Mouse (Mus musculus): ENCODE data around the gene Tnrc18. TPM values are rescaled to one million over a fixed set of nuclear protein-coding genes. Genes with fewer than 3 reads are reported as not detected.
A peak's percentile ranks its signal among the peaks of the same experiment; 100 is the strongest.

The Tnrc18 gene
- total and polyA plus RNA-seq, 3 experiments, result 0.71 to 7.7 (median 5.2) TPM

GRCm38 (mm10) chr5:142718037-142718436, 99.4 kb downstream of the Tnrc18 start:
- H3K4me2 ChIP-seq (ENCODE audit: insufficient read depth, low read depth, poor library complexity, severe bottlenecking), result no peak overlapping the region
- TF ChIP-seq JUND (conservative IDR thresholded peaks at IDR 0.05; ENCODE audit: low read depth, low read length) (no peak), ZC3H11A (IDR thresholded peaks at IDR 0.05; ENCODE audit: low read depth, low read length) (peak; percentile 50), UBTF (IDR thresholded peaks at IDR 0.05; ENCODE audit: low read depth, low read length) (no peak), RAD21 (IDR thresholded peaks at IDR 0.05; ENCODE audit: low read depth, low read length) (peak; percentile 87), HCFC1 (IDR thresholded peaks at IDR 0.05; ENCODE audit: low read depth, low read length) (no peak), MEF2A (IDR thresholded peaks at IDR 0.05; ENCODE audit: borderline replicate concordance, low read depth, low read length) (no peak), ZNF384 (IDR thresholded peaks at IDR 0.05; ENCODE audit: low read depth, low read length) (no peak), ZMIZ1 (IDR thresholded peaks at IDR 0.05; ENCODE audit: low read depth, low read length) (no peak), SMC3 (IDR thresholded peaks at IDR 0.05; ENCODE audit: low read depth, low read length) (peak; percentile 87), CTCF (conservative IDR thresholded peaks at IDR 0.05 in 1 of 2, IDR thresholded peaks at IDR 0.05 in 1 of 2; ENCODE audit: low read depth in 2 of 2, low read length in 2 of 2) (peak; percentile 92 to 93)

GRCm38 (mm10) chr5:142716056-142716455, 101.4 kb downstream of the Tnrc18 start:
- Histone ChIP-seq H3K9ac (ENCODE audit: insufficient read depth, low read depth) (no peak overlapping the region), H3K9me3 (replicated peaks; ENCODE audit: low read length) (peaks cover 13% of the 10 kb centered on the region), H3K4me2 (ENCODE audit: insufficient read depth, low read depth, poor library complexity, severe bottlenecking) (no peak overlapping the region), H3K27ac (ENCODE audit: insufficient read depth, low read depth) (no peak overlapping the region), H3K36me3 (replicated peaks in 1 of 2; ENCODE audit: control insufficient read depth in 1 of 2, insufficient read depth in 1 of 2, low read length in 1 of 2) (no peaks in the 10 kb centered on the region), H3K27me3 (replicated peaks) (peaks cover 29% of the 10 kb centered on the region), H3K4me1 (ENCODE audit: control insufficient read depth in 1 of 2, insufficient read depth in 2 of 2) (no peaks in the 10 kb centered on the region), H3K4me3 (replicated peaks in 1 of 3; ENCODE audit: low read depth in 2 of 3, low read length in 2 of 3, poor library complexity in 1 of 3) (no peak overlapping the region), H3K79me2 (replicated peaks; ENCODE audit: control insufficient read depth, extremely low read depth, insufficient read depth, poor library complexity, severe bottlenecking) (no peaks in the 10 kb centered on the region)
- no peak for DNase-seq (ENCODE audit: extremely low read depth)
- TF ChIP-seq ELF1 (IDR thresholded peaks at IDR 0.05; ENCODE audit: low read depth, low read length) (no peak), E2F4 (IDR thresholded peaks at IDR 0.05; ENCODE audit: insufficient replicate concordance, low read depth, low read length) (no peak), UBTF (IDR thresholded peaks at IDR 0.05; ENCODE audit: low read depth, low read length) (no peak)
- in situ Hi-C loops (cut with MboI; ENCODE audit: low pct_ligation_motif_present, low pct_unique_long_range_greater_than_20kb, low sequenced_read_pairs) (loop anchor here (5.0 to 25.0 kb wide), 3 partner anchors 44 to 214 kb away; no protein-coding TSS in a partner anchor), dilution Hi-C loops (cut with MboI; ENCODE audit: extremely low pct_ligation_motif_present, extremely low pct_unique_long_range_greater_than_20kb, low sequenced_read_pairs) (no loop called here)

More at GRCm38 (mm10) chr5:142718037-142718436, 99.4 kb downstream of the Tnrc18 start:
- peak; percentile 62 for DNase-seq (ENCODE audit: extremely low read depth)
- Histone ChIP-seq H3K36me3 (replicated peaks in 1 of 2; ENCODE audit: control insufficient read depth in 1 of 2, insufficient read depth in 1 of 2, low read length in 1 of 2) (no peaks in the 10 kb centered on the region), H3K4me3 (replicated peaks in 1 of 3; ENCODE audit: low read depth in 2 of 3, low read length in 2 of 3, poor library complexity in 1 of 3) (no peak overlapping the region), H3K27ac (ENCODE audit: insufficient read depth, low read depth) (no peak overlapping the region), H3K27me3 (replicated peaks) (peaks cover 43% of the 10 kb centered on the region), H3K79me2 (replicated peaks; ENCODE audit: control insufficient read depth, extremely low read depth, insufficient read depth, poor library complexity, severe bottlenecking) (no peaks in the 10 kb centered on the region), H3K9ac (ENCODE audit: insufficient read depth, low read depth) (no peak overlapping the region), H3K9me3 (replicated peaks; ENCODE audit: low read length) (no peaks in the 10 kb centered on the region), H3K4me1 (ENCODE audit: control insufficient read depth in 1 of 2, insufficient read depth in 2 of 2) (no peaks in the 10 kb centered on the region)
- in situ Hi-C loops (cut with MboI; ENCODE audit: low pct_ligation_motif_present, low pct_unique_long_range_greater_than_20kb, low sequenced_read_pairs), result loop anchor here (5.0 to 25.0 kb wide), 3 partner anchors 46 to 216 kb away; no protein-coding TSS in a partner anchor
- dilution Hi-C loops (cut with MboI; ENCODE audit: extremely low pct_ligation_motif_present, extremely low pct_unique_long_range_greater_than_20kb, low sequenced_read_pairs), result no loop called here

DNA sequence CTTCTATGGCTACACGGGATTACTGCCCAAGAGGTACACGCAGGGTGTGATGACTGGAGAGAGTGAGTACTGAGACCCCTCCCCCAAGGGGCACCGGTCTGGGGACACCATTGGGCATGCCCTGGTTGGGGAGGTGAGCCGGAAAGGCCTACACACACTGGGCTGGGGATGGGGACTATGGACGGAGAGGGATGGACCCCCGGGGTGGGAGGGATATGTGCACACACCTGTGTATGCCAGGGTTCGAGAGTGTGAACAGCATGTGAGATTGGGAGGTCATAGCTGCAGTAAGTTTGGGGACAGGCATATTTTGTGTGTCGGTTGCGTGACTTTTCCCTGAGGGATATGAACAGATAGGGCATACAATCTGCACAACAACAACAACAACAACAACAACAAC, 102.4 kb downstream of the Tnrc18 start:
- in situ Hi-C loops (cut with MboI; ENCODE audit: low pct_ligation_motif_present, low pct_unique_long_range_greater_than_20kb, low sequenced_read_pairs) (loop anchor here (5.0 to 25.0 kb wide), 3 partner anchors 43 to 213 kb away; no protein-coding TSS in a partner anchor), dilution Hi-C loops (cut with MboI; ENCODE audit: extremely low pct_ligation_motif_present, extremely low pct_unique_long_range_greater_than_20kb, low sequenced_read_pairs) (no loop called here)
- Histone ChIP-seq H3K9me3 (replicated peaks; ENCODE audit: low read length) (peaks cover 16% of the 10 kb centered on the region), H3K4me3 (replicated peaks in 1 of 3; ENCODE audit: low read depth in 2 of 3, low read length in 2 of 3, poor library complexity in 1 of 3) (no peak overlapping the region), H3K4me2 (ENCODE audit: insufficient read depth, low read depth, poor library complexity, severe bottlenecking) (no peak overlapping the region), H3K9ac (ENCODE audit: insufficient read depth, low read depth) (no peak overlapping the region), H3K79me2 (replicated peaks; ENCODE audit: control insufficient read depth, extremely low read depth, insufficient read depth, poor library complexity, severe bottlenecking) (no peaks in the 10 kb centered on the region), H3K36me3 (replicated peaks in 1 of 2; ENCODE audit: control insufficient read depth in 1 of 2, insufficient read depth in 1 of 2, low read length in 1 of 2) (no peaks in the 10 kb centered on the region), H3K4me1 (ENCODE audit: control insufficient read depth in 1 of 2, insufficient read depth in 2 of 2) (no peaks in the 10 kb centered on the region), H3K27ac (ENCODE audit: insufficient read depth, low read depth) (no peak overlapping the region), H3K27me3 (replicated peaks) (peaks cover 33% of the 10 kb centered on the region)
- TF ChIP-seq USF2 (conservative IDR thresholded peaks at IDR 0.05; ENCODE audit: low read depth, low read length) (no peak), ZC3H11A (IDR thresholded peaks at IDR 0.05; ENCODE audit: low read depth, low read length) (no peak), MYC (IDR thresholded peaks at IDR 0.05; ENCODE audit: low read depth, low read length) (no peak), KAT2A (IDR thresholded peaks at IDR 0.05; ENCODE audit: insufficient replicate concordance, low read length) (no peak), JUND (conservative IDR thresholded peaks at IDR 0.05; ENCODE audit: low read depth, low read length) (no peak), BHLHE40 (IDR thresholded peaks at IDR 0.05; ENCODE audit: low read depth, low read length) (no peak), ZKSCAN1 (IDR thresholded peaks at IDR 0.05; ENCODE audit: borderline replicate concordance, low read depth, low read length) (no peak), TBP (conservative IDR thresholded peaks at IDR 0.05; ENCODE audit: low read depth, low read length) (no peak), CHD2 (IDR thresholded peaks at IDR 0.05; ENCODE audit: low read length) (no peak), MAX (IDR thresholded peaks at IDR 0.05; ENCODE audit: low read length) (no peak), MAFK (IDR thresholded peaks at IDR 0.05; ENCODE audit: insufficient replicate concordance, low read length) (no peak)
- DNase-seq (ENCODE audit: extremely low read depth), result no peak

Measured in CH12.LX (cell line).